Mouse (Mus musculus): ENCODE measurements around the gene Tiam1.

Gene Tiam1

GRCm38 (mm10) chr16:89890515-89891189, 252.9 kb downstream of the Tiam1 start:
- POLR2A ChIA-PET, result interaction anchor here in 1 of 4 experiments (1.0 kb wide), 1 partner anchor 23 kb away, joined by 3 read pairs; no protein-coding TSS in a partner anchor
- CTCF ChIA-PET, result interaction anchor here in 2 of 4 experiments (0.5 to 1.4 kb wide), 3 partner anchors 91 to 277 kb away, joined by 3 to 4 read pairs (median 3); no protein-coding TSS in a partner anchor

GRCm38 (mm10) chr16:89889890-89890462, 253.6 kb downstream of the Tiam1 start:
- CTCF ChIA-PET, result interaction anchor here in 2 of 4 experiments (1.3 to 1.4 kb wide), 2 partner anchors 90 to 278 kb away, joined by 3 read pairs; no protein-coding TSS in a partner anchor
- POLR2A ChIA-PET, result interaction anchor here in 1 of 4 experiments (1.4 kb wide), 1 partner anchor 73 kb away, joined by 3 read pairs; no protein-coding TSS in a partner anchor

- POLR2A ChIA-PET, result interaction anchor here in 1 of 4 experiments (0.7 kb wide), 1 partner anchor 200 kb away, joined by 3 read pairs; no protein-coding TSS in a partner anchor
Measured at GRCm38 (mm10) chr16:89886561-89886960, 257.0 kb downstream of the Tiam1 start.

DNA sequence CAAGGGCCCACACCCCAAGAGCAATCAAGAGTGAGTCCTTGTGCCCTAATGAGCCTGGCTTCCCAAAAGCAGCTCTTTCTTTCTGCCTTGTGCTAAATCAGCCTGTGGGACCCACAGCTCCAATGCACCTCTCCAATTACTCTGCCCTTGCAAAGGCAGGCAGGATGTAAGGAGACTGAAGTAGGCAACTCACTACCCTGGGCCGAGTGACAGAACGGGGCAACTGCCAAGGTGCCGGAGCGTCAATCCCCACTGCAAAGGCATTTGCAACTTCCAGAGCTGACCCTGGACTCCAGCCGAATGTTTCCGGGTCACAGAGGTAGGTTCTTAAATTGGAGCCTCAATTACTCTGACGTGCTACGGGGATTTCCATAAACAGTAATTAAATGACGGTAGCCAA, 257.9 kb downstream of the Tiam1 start:
- CTCF ChIA-PET, result interaction anchor here in 3 of 4 experiments (0.6 to 1.9 kb wide), 4 partner anchors 11 to 94 kb away, joined by 4 to 9 read pairs (median 4); no protein-coding TSS in a partner anchor
- POLR2A ChIA-PET, result interaction anchor here in 3 of 4 experiments (0.9 to 1.4 kb wide), 5 partner anchors 9 to 334 kb away, joined by 3 to 6 read pairs (median 3); partner anchors contain the start of gene Sod1 (in 1 of the 3)

More at GRCm38 (mm10) chr16:89886561-89886960, 257.0 kb downstream of the Tiam1 start:
- CTCF ChIA-PET, result interaction anchor here in 3 of 4 experiments (0.6 to 1.4 kb wide), 4 partner anchors 9 to 54 kb away, joined by 3 to 24 read pairs (median 4); no protein-coding TSS in a partner anchor

GRCm38 (mm10) chr16:89883897-89884296, 259.7 kb downstream of the Tiam1 start:
- CTCF ChIA-PET, result no interaction called here
- POLR2A ChIA-PET, result interaction anchor here in 1 of 4 experiments (1.0 to 2.2 kb wide), 2 partner anchors 11 to 67 kb away, joined by 3 to 10 read pairs; no protein-coding TSS in a partner anchor

- CTCF ChIA-PET, result interaction anchor here in 2 of 4 experiments (0.6 to 1.2 kb wide), 2 partner anchors 34 to 1075 kb away, joined by 3 read pairs; no protein-coding TSS in a partner anchor
- POLR2A ChIA-PET, result interaction anchor here in 1 of 4 experiments (0.6 to 2.2 kb wide), 3 partner anchors 10 to 368 kb away, joined by 3 to 10 read pairs (median 3); no protein-coding TSS in a partner anchor
Measured at GRCm38 (mm10) chr16:89882477-89883234, 260.9 kb downstream of the Tiam1 start.

- ChIA-PET POLR2A (no interaction called here), CTCF (no interaction called here)
Measured at GRCm38 (mm10) chr16:89877206-89877605, 266.4 kb downstream of the Tiam1 start.

GRCm38 (mm10) chr16:89876079-89876478, 267.5 kb downstream of the Tiam1 start:
- ChIA-PET POLR2A (interaction anchor here in 1 of 4 experiments (0.5 kb wide), 1 partner anchor 434 kb away, joined by 5 read pairs; no protein-coding TSS in a partner anchor), CTCF (no interaction called here)

DNA sequence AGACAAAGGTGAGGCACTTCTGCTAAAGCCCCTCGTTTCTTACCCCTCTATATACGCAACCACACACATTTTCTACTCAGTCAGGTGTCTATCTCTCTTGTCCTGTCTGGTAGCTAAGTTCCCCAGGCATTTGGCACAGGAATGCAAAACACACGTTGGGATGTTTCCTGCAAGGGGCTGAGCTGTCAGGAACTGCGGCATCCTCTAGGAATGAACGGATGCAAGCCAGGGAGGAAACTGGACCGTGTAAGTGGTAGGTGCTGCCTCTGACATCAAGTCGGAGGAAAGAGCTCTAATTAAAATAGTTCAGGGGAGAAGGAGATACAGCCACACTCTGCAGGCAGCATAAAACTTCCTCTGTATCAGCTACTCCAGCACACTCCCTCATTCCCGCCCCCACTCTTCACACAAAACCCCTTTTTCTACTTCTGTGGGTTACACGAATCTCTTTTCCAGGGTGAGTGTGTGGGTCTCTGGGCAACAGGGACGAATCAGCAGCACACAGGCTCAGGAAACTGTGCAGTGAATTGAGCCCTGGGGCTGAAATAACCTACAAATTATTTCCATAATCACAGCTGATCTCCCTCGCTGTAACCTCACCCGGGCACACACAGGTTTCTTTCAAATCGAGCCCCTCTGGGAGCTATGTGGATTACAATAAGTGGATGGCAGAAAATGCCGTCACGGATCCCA, 269.4 kb downstream of the Tiam1 start:
- POLR2A ChIA-PET, result no interaction called here
- CTCF ChIA-PET, result interaction anchor here in 2 of 4 experiments (0.6 to 0.7 kb wide), 2 partner anchors 12 to 460 kb away, joined by 3 read pairs; no protein-coding TSS in a partner anchor

- POLR2A ChIA-PET, result interaction anchor here in 3 of 4 experiments (0.6 to 1.8 kb wide), 11 partner anchors 9 to 348 kb away, joined by 3 to 10 read pairs (median 3); partner anchors contain the start of gene Sod1 (in 2 of the 3)
Measured at GRCm38 (mm10) chr16:89872011-89872942, 271.3 kb downstream of the Tiam1 start.

GRCm38 (mm10) chr16:89871382-89871781, 272.2 kb downstream of the Tiam1 start:
- ChIA-PET POLR2A (interaction anchor here in 1 of 4 experiments (0.6 to 1.0 kb wide), 2 partner anchors 11 to 251 kb away, joined by 3 read pairs; no protein-coding TSS in a partner anchor), CTCF (no interaction called here)

More at GRCm38 (mm10) chr16:89872011-89872942, 271.3 kb downstream of the Tiam1 start:
- CTCF ChIA-PET, result interaction anchor here in 2 of 4 experiments (0.6 to 1.7 kb wide), 4 partner anchors 23 to 314 kb away, joined by 3 read pairs; no protein-coding TSS in a partner anchor

DNA sequence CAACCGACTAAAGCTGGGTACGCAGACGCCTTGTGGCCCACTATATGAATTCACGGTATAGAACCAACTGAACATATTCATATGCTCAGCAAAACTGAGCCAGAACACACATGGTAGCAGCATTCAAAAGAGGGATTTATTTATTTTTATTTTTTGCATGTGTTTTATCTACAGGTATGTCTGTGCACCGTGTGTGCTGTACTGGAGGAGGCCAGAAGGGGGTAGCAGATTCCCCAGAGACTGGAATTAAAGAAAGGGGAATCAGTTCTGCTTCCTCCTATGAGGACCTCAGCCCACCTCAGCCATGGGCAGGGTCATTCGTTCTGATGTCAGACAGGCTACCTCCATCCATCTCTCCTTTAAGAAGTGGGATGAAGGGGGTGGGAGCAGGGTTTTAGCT, 273.5 kb downstream of the Tiam1 start:
- POLR2A ChIA-PET, result interaction anchor here in 2 of 4 experiments (1.0 to 1.9 kb wide), 3 partner anchors 9 to 350 kb away, joined by 3 to 10 read pairs (median 4); partner anchors contain the start of gene Sod1 (in 1 of the 2)

GRCm38 (mm10) chr16:89868502-89868901, 275.1 kb downstream of the Tiam1 start:
- POLR2A ChIA-PET, result interaction anchor here in 2 of 4 experiments (0.8 to 2.4 kb wide), 6 partner anchors 8 to 352 kb away, joined by 3 to 10 read pairs (median 5); partner anchors contain the start of gene Sod1 (in 2 of the 2)
- CTCF ChIA-PET, result interaction anchor here in 3 of 4 experiments (0.5 to 1.5 kb wide), 3 partner anchors 29 to 297 kb away, joined by 3 to 5 read pairs (median 4); no protein-coding TSS in a partner anchor

More for the DNA sequence above, 273.5 kb downstream of the Tiam1 start:
- CTCF ChIA-PET, result interaction anchor here in 1 of 4 experiments (0.5 kb wide), 1 partner anchor 43 kb away, joined by 3 read pairs; no protein-coding TSS in a partner anchor

DNA sequence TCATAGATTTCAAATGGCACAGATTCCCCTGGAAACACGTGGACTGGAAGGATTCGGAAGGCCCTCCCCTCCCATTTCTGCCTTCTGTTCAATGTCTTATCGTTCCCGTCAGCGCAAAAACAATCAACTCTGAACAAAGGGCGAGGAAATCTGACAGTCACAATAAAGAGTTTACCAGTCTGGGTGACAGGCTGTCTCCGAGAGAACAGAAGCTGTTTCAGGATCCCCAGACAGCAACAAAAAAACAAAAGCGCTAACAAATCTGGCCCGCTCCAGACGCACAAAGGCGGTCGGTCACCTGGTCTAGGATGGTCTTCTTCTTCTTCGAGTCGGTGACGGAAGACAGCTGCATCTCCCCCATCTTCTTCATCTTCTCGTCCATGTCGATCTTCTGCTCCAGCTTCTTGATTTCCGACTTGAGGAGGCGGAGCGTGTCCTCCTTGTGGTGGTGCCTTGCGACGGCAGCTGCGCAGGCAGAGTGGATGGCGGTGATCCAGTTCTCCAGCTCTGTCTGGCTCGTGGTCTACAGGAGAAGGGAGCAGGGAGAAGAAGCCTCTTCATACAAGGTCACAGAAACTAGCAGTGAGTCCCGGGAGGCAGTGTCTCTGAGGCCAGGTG, 276.2 kb downstream of the Tiam1 start:
- CTCF ChIA-PET, result interaction anchor here in 3 of 4 experiments (0.6 to 1.5 kb wide), 6 partner anchors 19 to 319 kb away, joined by 3 to 10 read pairs (median 4); no protein-coding TSS in a partner anchor

DNA sequence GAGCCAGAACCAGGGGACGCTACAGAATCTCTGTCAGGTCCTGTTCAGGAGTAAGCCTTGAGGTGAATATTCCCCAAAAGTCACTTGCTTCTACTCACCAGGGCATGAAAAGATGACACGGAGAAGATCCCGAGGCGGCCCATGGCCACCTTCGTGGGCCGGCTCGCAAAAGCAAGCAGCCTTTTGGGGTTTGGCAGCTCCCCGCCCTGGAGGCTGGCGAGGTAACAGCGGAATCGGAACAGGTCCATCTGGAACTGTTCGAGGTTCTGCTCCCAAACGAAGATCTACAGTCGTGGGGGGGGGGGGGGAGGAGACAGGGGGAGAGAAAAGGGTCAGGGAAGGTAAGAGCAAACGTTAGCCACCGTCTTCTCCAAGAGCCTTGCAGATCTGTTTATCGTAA, 278.4 kb downstream of the Tiam1 start:
- ChIA-PET POLR2A (interaction anchor here in 3 of 4 experiments (0.6 to 1.5 kb wide), 5 partner anchors 12 to 355 kb away, joined by 3 to 4 read pairs (median 3); partner anchors contain the start of gene Sod1 (in 1 of the 3)), CTCF (interaction anchor here in 1 of 4 experiments (0.6 to 1.8 kb wide), 2 partner anchors 16 to 35 kb away, joined by 4 to 5 read pairs; no protein-coding TSS in a partner anchor)

More for the DNA sequence above, 276.2 kb downstream of the Tiam1 start:
- POLR2A ChIA-PET, result interaction anchor here (0.7 to 2.7 kb wide), 15 partner anchors 8 to 1147 kb away, joined by 3 to 10 read pairs (median 4); partner anchors contain the start of genes Sod1 (in 2 of the 4) and Tiam1 (in 1 of the 4)
